Mouse (Mus musculus) liver, postnatal 0 days (tissue): ENCODE measurements around the gene Jmjd4.

Experiments
- CTCF ChIP-seq: sonication (generic); IDR thresholded peaks from 2 replicates; pipeline ENCODE4 v1.5.1; 2016; ENCODE audit warnings: antibody characterized with exemption, low read depth
- EP300 ChIP-seq: IDR thresholded peaks from 2 replicates; pipeline ENCODE4 v1.6.1; 2016; ENCODE audit warnings: antibody characterized with exemption, low read depth, mild to moderate bottlenecking

DNA sequence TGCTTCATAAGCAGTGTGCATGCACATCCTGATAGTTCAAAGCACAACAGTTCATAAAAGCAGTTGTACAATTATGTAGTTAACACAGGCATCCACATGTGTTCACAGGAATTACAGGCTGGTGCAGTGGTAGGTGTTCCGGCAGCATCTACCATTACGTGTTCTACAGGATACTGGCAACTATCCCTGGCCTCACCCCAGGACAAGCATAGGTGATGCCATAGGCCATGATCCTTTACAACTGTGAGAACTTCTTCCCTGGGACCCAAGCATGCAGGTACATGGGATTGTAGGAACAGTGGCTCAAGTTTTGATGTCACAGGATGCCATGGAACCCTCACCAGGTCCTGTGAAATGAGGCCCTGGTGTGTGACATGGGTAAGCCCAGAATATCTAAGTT, 10.6 kb downstream of the Jmjd4 start:
- TF ChIP-seq EP300 (no peak), CTCF (no peak)
